Mouse (Mus musculus) MN1 (cell line): ENCODE measurements around the gene Fam124a.
"Not testable (repeated sequence)": the region's sequence is repeated elsewhere in the genome, so short reads cannot be mapped to it uniquely, and the experiment has no call there.

Experiments used
- DNase-seq: peaks from one replicate; pipeline ENCODE4 v3.0.0-alpha.2; 2016; ENCODE audit warnings: low spot score

Fam124a gene

GRCm38 (mm10) chr14:62555309-62555829 is at the start of gene Fam124a:
Fam124a (plus strand) TSS chr14:62555737.
- DNase-seq: peak; percentile 92

- no peak for DNase-seq
These were observed 49.3 kb upstream of the Fam124a start for GRCm38 (mm10) chr14:62506261-62506660.

DNA sequence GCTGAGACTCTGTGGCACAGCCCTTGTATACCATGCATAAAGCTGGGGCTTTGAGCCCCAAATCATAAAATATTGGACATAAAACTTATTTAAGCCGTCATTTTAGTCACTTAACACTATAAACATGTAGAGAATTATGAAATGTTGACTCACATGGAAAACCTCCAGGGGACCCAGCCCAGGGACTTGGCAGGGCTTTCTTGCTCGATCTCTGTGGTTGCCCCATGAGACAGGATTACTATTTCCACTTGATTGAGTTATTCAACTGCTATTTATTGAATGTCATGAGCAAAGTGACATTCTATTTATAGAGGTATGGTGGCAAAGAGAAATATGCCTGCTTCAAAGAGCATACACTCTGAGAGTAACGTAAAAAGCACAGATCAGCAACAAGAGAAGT is 46.2 kb upstream of the Fam124a start:
- no peak for DNase-seq

- DNase-seq: no peak
These were observed 42.7 kb upstream of the Fam124a start for GRCm38 (mm10) chr14:62512845-62513244.

DNA sequence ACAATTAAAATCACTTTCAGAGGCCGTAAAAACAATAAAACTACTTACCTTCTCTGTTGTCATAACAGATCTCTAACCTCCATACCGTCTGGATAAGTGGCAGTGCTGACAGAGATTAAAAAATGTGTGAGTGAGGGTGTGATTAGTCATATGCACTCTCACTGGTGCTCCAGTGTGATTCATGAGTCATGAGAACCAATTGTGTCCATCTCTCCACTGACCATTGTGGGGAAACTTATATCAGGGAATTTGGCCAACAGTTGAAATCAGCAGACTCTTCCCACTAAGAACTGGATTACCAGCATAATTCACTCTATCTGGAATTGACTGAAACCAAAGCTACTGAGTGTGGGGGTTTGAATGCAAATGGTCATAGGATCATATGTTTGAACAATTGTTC is 24.6 kb upstream of the Fam124a start:
- peak; percentile 28 for DNase-seq

DNA sequence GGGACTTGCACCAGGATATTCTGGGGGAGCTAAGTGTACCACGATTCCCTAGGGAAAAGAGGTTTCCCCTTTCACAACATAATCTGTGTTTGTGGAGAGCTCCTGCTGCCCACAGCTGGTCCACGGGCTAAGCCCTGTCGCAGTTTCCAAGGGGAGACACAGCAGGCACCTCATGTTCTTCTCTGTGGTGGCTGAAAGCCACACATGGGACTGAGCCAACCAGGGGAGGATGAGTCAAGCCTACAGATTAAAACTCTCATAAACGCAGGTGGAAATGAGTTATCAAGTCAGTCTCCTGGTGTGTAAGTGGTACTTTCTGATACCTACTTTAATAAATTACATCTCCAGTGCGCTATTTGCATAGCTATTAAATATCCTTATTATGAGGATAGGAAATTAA is 19.4 kb upstream of the Fam124a start:
- DNase-seq: no peak

DNA sequence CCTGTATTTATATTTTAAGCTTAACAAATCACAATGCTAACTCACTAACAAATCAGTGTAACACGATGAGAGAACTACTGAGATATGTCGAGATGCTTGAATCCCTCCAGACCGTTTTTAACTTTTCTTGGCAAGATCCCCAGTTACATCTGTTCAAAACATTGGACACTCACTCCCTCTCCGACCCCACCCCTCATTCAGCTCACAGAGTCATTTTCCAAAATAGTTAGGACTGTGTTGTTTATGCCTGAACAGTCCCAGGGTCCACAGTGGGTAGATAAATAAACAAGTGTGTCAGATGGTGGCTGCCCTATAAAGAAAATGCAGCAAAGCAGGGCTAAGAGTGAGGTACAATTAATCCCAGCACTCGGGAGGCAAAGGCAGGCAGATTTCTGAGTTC is 18.5 kb upstream of the Fam124a start:
- DNase-seq: no peak

DNA sequence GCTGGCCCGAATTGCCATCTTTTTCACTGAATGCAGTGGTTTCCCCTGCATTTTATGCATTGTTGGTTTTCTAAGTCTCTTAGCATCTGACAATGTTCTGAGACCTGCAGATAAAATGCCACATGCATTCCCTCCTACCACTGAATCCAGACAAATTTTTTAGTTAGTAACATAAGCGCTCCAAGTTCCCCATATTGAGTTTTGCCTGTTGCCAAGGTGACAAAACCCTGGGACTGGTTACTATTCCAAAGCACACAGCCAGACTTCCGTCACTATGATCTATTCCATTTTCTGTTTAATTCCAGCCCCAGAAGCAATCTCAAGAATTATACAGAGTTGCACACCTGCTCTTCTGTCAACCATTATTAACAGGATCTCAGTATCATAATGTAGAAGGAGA is 15.7 kb upstream of the Fam124a start:
- DNase-seq: no peak

GRCm38 (mm10) chr14:62541751-62542150 is 13.8 kb upstream of the Fam124a start:
- DNase-seq: no peak

GRCm38 (mm10) chr14:62546296-62546695 is 9.2 kb upstream of the Fam124a start:
- DNase-seq: peak; percentile 53

DNA sequence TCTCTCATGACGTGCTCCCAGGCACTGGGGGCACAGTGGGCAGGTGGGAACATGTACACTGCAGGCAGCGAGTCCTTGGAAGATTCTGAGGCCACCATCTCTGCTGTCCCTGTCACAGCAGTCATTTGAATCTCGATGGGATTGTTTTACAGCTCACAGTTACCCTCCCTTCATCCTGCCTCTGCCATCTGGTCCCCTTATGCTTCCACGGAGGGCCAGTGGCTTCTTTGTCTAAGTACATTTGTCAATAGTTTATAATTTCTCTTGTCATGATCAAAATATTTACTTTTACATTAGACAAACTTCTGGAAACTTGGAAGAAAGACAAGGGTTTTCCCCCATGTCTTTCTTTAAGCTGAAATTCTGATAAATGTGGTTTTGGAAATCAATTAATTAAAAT is 8.8 kb upstream of the Fam124a start:
- DNase-seq: no peak

DNA sequence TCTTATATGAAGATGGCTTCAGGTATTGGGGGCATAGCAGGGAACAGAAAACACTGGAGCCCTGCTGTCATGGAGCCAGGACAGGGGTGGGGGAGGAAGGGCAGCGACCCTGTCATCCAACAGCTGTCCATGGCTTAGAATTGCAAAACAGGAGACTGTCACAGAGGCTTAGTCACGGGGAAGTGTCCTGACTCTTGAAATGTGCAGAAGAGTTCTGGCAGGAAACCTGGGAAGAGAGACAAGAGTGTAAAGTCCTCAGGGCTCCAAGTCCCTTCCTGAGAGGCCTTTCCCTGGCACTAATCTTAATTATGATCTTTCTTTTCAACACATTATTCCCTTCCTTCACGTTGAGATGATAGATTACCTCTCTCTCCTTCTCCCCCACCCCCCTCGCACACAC is 5.4 kb upstream of the Fam124a start:
- DNase-seq: no peak

- no peak for DNase-seq
These were observed 2.8 kb upstream of the Fam124a start for GRCm38 (mm10) chr14:62552771-62553170.

DNA sequence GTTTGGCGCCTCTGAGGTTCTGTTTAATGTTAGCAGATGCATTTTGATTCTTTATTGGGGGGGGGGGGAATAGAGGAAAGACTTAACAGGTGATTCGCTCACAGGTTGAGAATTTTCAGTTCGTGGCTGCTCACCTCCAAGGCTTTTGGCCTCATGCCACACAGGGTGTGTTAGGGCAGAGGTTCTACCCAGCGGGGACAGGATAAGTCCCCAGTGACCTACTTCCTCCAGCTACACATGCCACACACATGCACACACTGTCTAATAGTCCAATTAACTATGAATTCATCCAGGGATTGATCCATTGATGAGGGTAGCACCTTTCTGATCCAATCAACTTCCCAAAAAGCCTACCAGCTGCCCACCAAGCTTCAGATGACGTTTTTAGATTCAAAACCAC is 1.8 kb upstream of the Fam124a start:
- no peak for DNase-seq

GRCm38 (mm10) chr14:62555840-62556810 is 588 bp downstream of the Fam124a start:
- DNase-seq: no peak

DNA sequence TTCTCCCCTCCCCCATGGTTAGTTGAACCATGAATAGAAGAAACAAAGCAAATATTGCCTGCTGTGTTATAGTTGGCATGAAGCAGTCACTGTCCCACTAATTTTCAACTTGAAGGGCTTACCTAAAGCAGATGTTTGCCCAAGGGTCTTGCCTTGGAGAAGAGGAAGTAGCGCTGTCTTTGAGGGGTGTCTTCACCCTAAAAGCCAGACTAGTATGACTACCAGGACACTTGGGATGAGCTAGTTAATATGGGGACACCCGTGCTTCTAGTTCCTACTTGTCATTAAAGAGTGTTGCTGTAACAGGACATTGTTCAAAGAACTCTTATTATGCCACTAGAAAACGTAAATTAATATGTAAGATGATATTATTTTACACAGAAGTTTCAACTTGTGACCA is 1.6 kb downstream of the Fam124a start:
- DNase-seq: no peak

DNA sequence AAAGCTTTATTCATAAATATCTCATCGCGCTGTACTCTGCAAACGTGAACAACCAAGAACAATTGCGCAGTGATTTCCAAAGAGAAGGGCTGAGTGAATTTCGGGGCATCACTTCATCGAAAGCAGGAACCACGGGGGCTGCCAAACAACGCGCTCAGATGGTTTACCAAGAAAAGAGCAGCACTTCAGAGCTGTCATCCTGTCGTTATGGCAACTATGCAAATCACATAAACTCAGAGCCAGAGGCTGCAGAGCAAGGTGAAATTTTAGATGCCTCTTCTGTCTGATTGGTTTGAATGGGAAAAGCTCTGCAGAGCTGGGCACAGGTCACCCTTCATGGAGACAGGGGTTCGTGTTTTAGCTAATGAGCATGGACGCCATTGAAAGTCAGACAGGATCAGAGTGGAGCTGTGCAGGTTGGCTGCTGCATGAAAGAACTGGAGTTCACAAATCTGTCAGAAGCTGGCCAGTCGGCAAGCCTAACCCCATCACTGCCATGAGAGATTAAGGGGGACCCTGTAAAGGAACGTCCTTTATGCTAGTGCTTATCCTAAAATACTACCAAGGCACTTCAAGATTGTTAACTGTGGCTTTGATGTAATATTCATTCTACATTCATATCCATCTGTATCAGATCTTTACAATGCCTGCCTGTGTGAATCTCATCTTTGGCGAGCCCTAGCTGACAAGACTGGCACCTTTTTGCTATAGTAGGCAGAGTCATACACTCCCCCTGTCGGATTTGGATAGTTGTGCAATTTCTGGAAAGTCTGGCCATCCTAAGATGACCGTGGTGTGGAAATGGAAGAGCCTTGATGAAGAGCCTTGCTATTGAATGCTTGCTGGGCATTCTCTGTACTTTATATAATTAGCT is 6.6 kb downstream of the Fam124a start:
- no peak for DNase-seq

GRCm38 (mm10) chr14:62563679-62564078 is 8.1 kb downstream of the Fam124a start:
- no peak for DNase-seq

DNA sequence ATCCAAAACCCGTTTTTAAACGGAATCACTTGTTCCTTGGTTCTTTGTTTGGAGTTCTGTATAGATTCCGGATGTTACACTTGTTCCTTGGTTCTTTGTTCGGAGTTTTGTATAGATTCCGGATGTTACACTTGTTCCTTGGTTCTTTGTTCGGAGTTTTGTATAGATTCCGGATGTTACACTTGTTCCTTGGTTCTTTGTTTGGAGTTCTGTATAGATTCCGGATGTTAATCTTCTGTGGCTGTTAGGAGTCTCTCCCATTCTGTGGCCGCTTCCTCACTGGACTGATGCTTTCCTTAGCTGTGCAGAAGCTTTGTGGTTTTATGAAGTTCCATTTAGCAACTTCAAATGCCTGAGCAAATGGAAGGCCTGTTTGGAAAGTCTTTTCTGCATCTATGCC is 11.3 kb downstream of the Fam124a start, which contains the start of gene Gm4131:
Gm4131 (minus strand) TSS at position 101 of the 400 bp plus-strand sequence.
- not testable (repeated sequence) for DNase-seq

DNA sequence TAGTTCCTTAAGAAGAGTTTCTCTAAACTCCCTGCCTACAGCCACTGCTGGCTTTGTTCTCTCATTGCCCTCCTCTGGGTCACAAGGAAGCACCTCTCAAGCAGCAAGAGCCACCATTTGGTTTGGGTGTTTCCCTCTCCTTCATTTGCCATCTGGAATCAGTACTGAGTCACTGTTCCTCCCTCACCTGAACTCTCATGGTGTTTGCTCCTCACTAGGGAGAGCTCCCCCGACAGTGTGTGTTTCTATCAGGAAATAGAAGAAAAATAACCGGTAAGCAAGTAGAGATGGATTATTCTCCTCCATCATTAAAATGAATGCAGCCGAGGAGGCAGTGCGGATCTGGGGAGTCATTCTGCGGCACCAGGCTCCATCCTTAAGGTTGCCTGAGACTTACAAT is 13.9 kb downstream of the Fam124a start:
- DNase-seq: no peak

DNA sequence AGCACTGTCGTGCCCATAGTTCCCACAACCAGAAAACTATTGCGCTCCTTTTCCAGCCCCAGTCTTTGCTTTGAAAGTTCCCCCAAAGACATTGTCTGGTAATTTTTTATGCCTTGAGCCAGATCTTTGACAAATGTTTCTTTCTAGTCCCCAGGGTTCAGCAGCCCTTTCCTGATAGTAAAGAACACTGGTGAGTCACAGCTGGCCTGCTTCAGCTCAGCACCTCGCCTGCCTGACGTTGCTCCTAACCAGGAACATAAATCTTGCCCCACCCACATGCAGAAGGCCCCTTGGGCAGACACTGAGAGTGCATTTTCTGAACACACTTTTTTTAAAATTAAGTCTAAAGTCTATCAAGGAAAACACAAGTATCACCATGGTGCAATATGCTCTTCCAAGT is 14.8 kb downstream of the Fam124a start:
- peak; percentile 72 for DNase-seq

DNA sequence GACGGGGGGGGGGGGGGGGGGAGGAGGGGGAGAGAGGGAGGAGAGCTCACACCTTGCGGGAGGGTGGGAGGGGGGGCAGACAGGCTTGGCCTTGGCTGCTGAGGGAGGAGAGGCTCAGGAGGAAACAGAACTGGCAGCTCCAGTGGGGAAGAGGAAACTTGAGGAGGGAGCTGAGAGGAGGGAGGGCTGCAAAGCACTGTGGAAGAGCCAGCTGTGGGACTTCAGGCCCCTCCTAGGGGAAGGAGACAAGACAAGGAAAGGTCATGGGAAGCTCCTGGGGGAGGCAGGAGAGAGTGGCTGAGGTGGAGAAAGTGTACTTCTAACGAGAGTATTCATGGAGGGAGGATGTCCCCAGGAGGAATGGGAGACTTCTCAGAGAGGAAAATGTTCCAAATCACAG is 17.9 kb downstream of the Fam124a start:
- DNase-seq: no peak

- no peak for DNase-seq
These were observed 19.4 kb downstream of the Fam124a start for GRCm38 (mm10) chr14:62574906-62575305.
